Mouse (Mus musculus) small intestine, adult 2 months (tissue): ENCODE data around the gene Sipa1l1. TPM values are rescaled to one million over a fixed set of nuclear protein-coding genes. Genes with fewer than 3 reads are reported as not detected.

Experiments used
- H3K27ac ChIP-seq: fragments of 200-500 bp; 2 replicates; pipeline ENCODE4 v1.5.1; 2012; ENCODE audit warnings: low read depth, low read length, control low read depth, inconsistent platforms; ENCODE audit not compliant: insufficient read depth
- H3K27me3 ChIP-seq: fragments of 200-500 bp; 2 replicates; pipeline ENCODE4 v1.6.1; 2012; ENCODE audit warnings: mild to moderate bottlenecking, moderate library complexity, low read length, inconsistent platforms; ENCODE audit not compliant: control insufficient read depth, insufficient read depth
- H3K36me3 ChIP-seq: fragments of 200-500 bp; 2 replicates; pipeline ENCODE4 v1.6.1; 2012; ENCODE audit warnings: mild to moderate bottlenecking, low read length, control low read depth, inconsistent platforms; ENCODE audit not compliant: control insufficient read depth, insufficient read depth
- H3K4me1 ChIP-seq: fragments of 200-500 bp; 2 replicates; pipeline ENCODE4 v1.6.1; 2012; ENCODE audit warnings: low read length, inconsistent platforms, mixed read lengths; ENCODE audit not compliant: control insufficient read depth, insufficient read depth, insufficient read length
- H3K4me3 ChIP-seq: fragments of 200-500 bp; 2 replicates; pipeline ENCODE4 v1.5.1; 2012; ENCODE audit warnings: low read depth, mild to moderate bottlenecking, control low read depth, inconsistent platforms, low read length, moderate library complexity
- CTCF ChIP-seq: fragments of 200-500 bp; IDR thresholded peaks from 2 replicates; pipeline ENCODE4 v1.5.1; 2012; ENCODE audit warnings: low read depth, mild to moderate bottlenecking, control low read depth, inconsistent platforms, low read length, moderate library complexity, mixed read lengths; ENCODE audit not compliant: insufficient replicate concordance, insufficient read length; ENCODE audit errors: extremely low read depth
- POLR2A ChIP-seq: fragments of 200-500 bp; IDR thresholded peaks from 2 replicates; pipeline ENCODE4 v1.6.1; 2012; ENCODE audit warnings: low read depth, mild to moderate bottlenecking, control low read depth, inconsistent platforms, low read length, moderate library complexity
- WGBS: fragments of 180-500 bp; shearing (Covaris S2); methylation state at CpG from one replicate; pipeline ENCODE4 v1.1.7; 2018; 5-methylcytosine and 5-hydroxymethylcytosine counted together
- polyA plus RNA-seq: library from polyadenylated mRNA; depleted of rRNA; stranded (reverse); fragments of >200 nt; gene quantifications from 2 replicates; pipeline ENCODE4 v1.2.3, GENCODE M21; 2012

The Sipa1l1 gene
- polyA plus RNA-seq, 1 experiment, result 13.4 TPM

- Histone ChIP-seq H3K4me3 (no peak overlapping the region), H3K27ac (no peak overlapping the region), H3K4me1 (no peaks in the 10 kb centered on the region), H3K27me3 (no peaks in the 10 kb centered on the region), H3K36me3 (no peaks in the 10 kb centered on the region)
- 83% methylated on average over 4 of the region's 4 CpGs for WGBS
- no peak for TF ChIP-seq POLR2A
- no peak for TF ChIP-seq CTCF
These were observed 329.6 kb downstream of the Sipa1l1 start for GRCm38 (mm10) chr12:82498701-82499100.

DNA sequence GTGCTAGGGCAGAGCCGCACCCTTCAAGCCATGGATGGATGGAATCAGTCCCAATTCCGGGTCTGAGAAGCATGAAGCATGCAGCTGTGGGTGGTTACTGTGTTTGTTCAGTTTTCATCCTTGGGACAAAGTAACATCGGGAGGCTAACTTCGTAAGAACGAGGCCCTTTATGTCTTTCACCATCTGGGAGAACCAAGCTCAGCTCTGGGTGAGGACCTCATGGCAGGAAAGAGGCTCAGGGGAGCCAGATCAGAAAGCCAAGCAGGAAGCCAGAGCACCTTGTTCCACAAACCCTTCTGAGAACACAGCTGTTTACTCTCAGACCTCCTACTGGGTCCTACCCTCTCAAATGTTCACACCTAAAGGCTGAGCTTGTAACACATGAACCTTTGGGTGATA lies 330.6 kb downstream of the Sipa1l1 start:
- Histone ChIP-seq H3K36me3 (no peaks in the 10 kb centered on the region), H3K4me1 (no peaks in the 10 kb centered on the region), H3K27me3 (no peaks in the 10 kb centered on the region), H3K27ac (no peak overlapping the region), H3K4me3 (no peak overlapping the region)
- TF ChIP-seq POLR2A (no peak), CTCF (no peak)
- 82% methylated on average over 5 of the region's 5 CpGs for WGBS
